Mouse (Mus musculus) liver, postnatal 0 days (tissue): ENCODE data around the gene Bok.

ENCODE experiments used
- CTCF ChIP-seq: sonication (generic); IDR thresholded peaks from 2 replicates; pipeline ENCODE4 v1.5.1; 2016; ENCODE audit warnings: antibody characterized with exemption, low read depth
- EP300 ChIP-seq: IDR thresholded peaks from 2 replicates; pipeline ENCODE4 v1.6.1; 2016; ENCODE audit warnings: antibody characterized with exemption, low read depth, mild to moderate bottlenecking

GRCm38 (mm10) chr1:93699159-93699558, 13.7 kb downstream of the Bok start:
- TF ChIP-seq CTCF (no peak), EP300 (no peak)
